Mouse (Mus musculus) stomach, postnatal 0 days (tissue): ENCODE results near the gene Gulp1. TPM values are rescaled to one million over a fixed set of nuclear protein-coding genes. Genes with fewer than 3 reads are reported as not detected.

ENCODE experiments used
- ATAC-seq: fragments of 200-750 bp; cut with Nextera tagmentation; 2 replicates; pipeline ENCODE4 v1.8.0; 2017; ENCODE audit not compliant: low FRiP score, low TSS enrichment
- DNase-seq: peaks from one replicate; pipeline ENCODE4 v3.0.0-alpha.2; 2016; ENCODE audit warnings: low spot score
- H3K27ac ChIP-seq: fragments of 300-500 bp; sonication (generic); replicated peaks from 2 replicates; pipeline ENCODE4 v1.5.1; 2014; ENCODE audit warnings: mild to moderate bottlenecking, control low read depth
- H3K27me3 ChIP-seq: fragments of 300-500 bp; sonication (generic); 2 replicates; pipeline ENCODE4 v1.6.1; 2014; ENCODE audit warnings: low read length; ENCODE audit not compliant: control insufficient read depth, insufficient read depth
- H3K36me3 ChIP-seq: fragments of 300-500 bp; sonication (generic); 2 replicates; pipeline ENCODE4 v1.6.1; 2014; ENCODE audit warnings: low read length, mixed read lengths; ENCODE audit not compliant: control insufficient read depth, insufficient read depth
- H3K4me1 ChIP-seq: fragments of 300-500 bp; sonication (generic); replicated peaks from 2 replicates; pipeline ENCODE4 v1.6.1; 2014; ENCODE audit warnings: antibody characterized with exemption; ENCODE audit not compliant: control insufficient read depth, insufficient read depth
- H3K4me2 ChIP-seq: fragments of 300-500 bp; sonication (generic); replicated peaks from 2 replicates; pipeline ENCODE4 v1.6.1; 2014; ENCODE audit warnings: low read depth, mild to moderate bottlenecking, control low read depth, moderate library complexity
- H3K4me3 ChIP-seq: fragments of 300-500 bp; sonication (generic); 2 replicates; pipeline ENCODE4 v1.5.1; 2014; ENCODE audit warnings: low read depth, low read length, control low read depth
- H3K9ac ChIP-seq: fragments of 300-500 bp; sonication (generic); 2 replicates; pipeline ENCODE4 v1.6.1; 2014; ENCODE audit warnings: mild to moderate bottlenecking, low read length, control low read depth, mixed read lengths
- H3K9me3 ChIP-seq: fragments of 300-500 bp; sonication (generic); 2 replicates; pipeline ENCODE4 v1.6.1; 2016; ENCODE audit warnings: low read length; ENCODE audit not compliant: control insufficient read depth
- CTCF ChIP-seq: IDR thresholded peaks from 2 replicates; pipeline ENCODE4 v1.5.1; 2016; ENCODE audit warnings: antibody characterized with exemption, low read depth, mild to moderate bottlenecking, moderate library complexity
- EP300 ChIP-seq: optimal IDR thresholded peaks from 2 replicates; pipeline ENCODE3; 2016; ENCODE audit warnings: antibody characterized with exemption
- WGBS: fragments of 180-500 bp; shearing (Covaris S2); extraction: QIAGEN DNeasy Blood & Tissue Kit; methylation state at CpG from one replicate; pipeline ENCODE4 v1.1.7; 2014; 5-methylcytosine and 5-hydroxymethylcytosine counted together
- polyA plus RNA-seq: library from polyadenylated mRNA; unstranded; fragments of >200 nt; fragmentation: Nextera tagmentation; extraction: Ambion mirVana; gene quantifications from 2 replicates; pipeline ENCODE4 v1.2.1, GENCODE M21; 2015

Gene Gulp1
- polyA plus RNA-seq, 1 experiment from 2014 or later, result 11.8 TPM

- Histone ChIP-seq H3K27ac (no peak overlapping the region), H3K4me2 (no peak overlapping the region), H3K36me3 (no peaks in the 10 kb centered on the region), H3K4me1 (no peaks in the 10 kb centered on the region), H3K9me3 (no peaks in the 10 kb centered on the region), H3K9ac (no peak overlapping the region), H3K27me3 (no peaks in the 10 kb centered on the region), H3K4me3 (no peak overlapping the region)
- no peak for TF ChIP-seq EP300
- TF ChIP-seq CTCF, result no peak
- DNase-seq, result no peak
- no peak for ATAC-seq
- WGBS, result 59% methylated on average over 1 of the region's 1 CpGs
Observed at GRCm38 (mm10) chr1:44593109-44593508, 41.8 kb downstream of the Gulp1 start.

GRCm38 (mm10) chr1:44598312-44598711 is 47.0 kb downstream of the Gulp1 start:
- Histone ChIP-seq H3K27ac (no peak overlapping the region), H3K27me3 (no peaks in the 10 kb centered on the region), H3K4me3 (no peak overlapping the region), H3K36me3 (no peaks in the 10 kb centered on the region), H3K9ac (no peak overlapping the region), H3K9me3 (no peaks in the 10 kb centered on the region), H3K4me1 (no peaks in the 10 kb centered on the region), H3K4me2 (no peak overlapping the region)
- 86% methylated on average over 2 of the region's 2 CpGs for WGBS
- ATAC-seq (no peak), DNase-seq (no peak)
- no peak for TF ChIP-seq CTCF
- TF ChIP-seq EP300, result no peak

GRCm38 (mm10) chr1:44613294-44614041 is 62.2 kb downstream of the Gulp1 start:
- WGBS, result 67% methylated on average over 2 of the region's 2 CpGs
- no peaks in the 10 kb centered on the region for H3K27me3 ChIP-seq
- H3K27ac ChIP-seq, result no peak overlapping the region
- H3K4me1 ChIP-seq, result no peaks in the 10 kb centered on the region
- TF ChIP-seq EP300 (no peak), CTCF (no peak)
- no peaks in the 10 kb centered on the region for H3K9me3 ChIP-seq
- no peaks in the 10 kb centered on the region for H3K36me3 ChIP-seq
- H3K4me3 ChIP-seq, result no peak overlapping the region
- H3K9ac ChIP-seq, result no peak overlapping the region
- no peak for DNase-seq
- no peak overlapping the region for H3K4me2 ChIP-seq
- ATAC-seq, result no peak

GRCm38 (mm10) chr1:44618751-44619150 is 67.4 kb downstream of the Gulp1 start:
- ATAC-seq, result no peak

GRCm38 (mm10) chr1:44634481-44634880 is 83.2 kb downstream of the Gulp1 start:
- 61% methylated on average over 4 of the region's 4 CpGs for WGBS
- DNase-seq, result no peak
- H3K4me1 ChIP-seq, result no peaks in the 10 kb centered on the region
- no peak for ATAC-seq
- H3K27ac ChIP-seq, result no peak overlapping the region
- H3K4me3 ChIP-seq, result no peak overlapping the region
- TF ChIP-seq EP300 (no peak), CTCF (no peak)
- H3K9me3 ChIP-seq, result no peaks in the 10 kb centered on the region
- no peak overlapping the region for H3K4me2 ChIP-seq
- H3K9ac ChIP-seq, result no peak overlapping the region
- no peaks in the 10 kb centered on the region for H3K27me3 ChIP-seq
- no peaks in the 10 kb centered on the region for H3K36me3 ChIP-seq

More at GRCm38 (mm10) chr1:44618751-44619150, 67.4 kb downstream of the Gulp1 start:
- H3K27me3 ChIP-seq, result no peaks in the 10 kb centered on the region
- no peak for DNase-seq
- no peaks in the 10 kb centered on the region for H3K9me3 ChIP-seq
- TF ChIP-seq CTCF, result no peak
- no peak for TF ChIP-seq EP300
- no peaks in the 10 kb centered on the region for H3K4me1 ChIP-seq
- no peak overlapping the region for H3K9ac ChIP-seq
- no peak overlapping the region for H3K4me3 ChIP-seq
- H3K4me2 ChIP-seq, result no peak overlapping the region
- 44% methylated on average over 2 of the region's 2 CpGs for WGBS
- H3K36me3 ChIP-seq, result no peaks in the 10 kb centered on the region
- no peak overlapping the region for H3K27ac ChIP-seq

- Histone ChIP-seq H3K9ac (no peak overlapping the region), H3K36me3 (no peaks in the 10 kb centered on the region), H3K9me3 (no peaks in the 10 kb centered on the region), H3K4me2 (no peak overlapping the region), H3K27me3 (no peaks in the 10 kb centered on the region), H3K4me3 (no peak overlapping the region), H3K27ac (no peak overlapping the region), H3K4me1 (no peaks in the 10 kb centered on the region)
- DNase-seq, result no peak
- ATAC-seq, result no peak
- TF ChIP-seq CTCF (no peak), EP300 (no peak)
- WGBS, result 91% methylated on average over 6 of the region's 6 CpGs
Observed at GRCm38 (mm10) chr1:44645678-44646276, 94.5 kb downstream of the Gulp1 start.
